Mouse (Mus musculus): ENCODE data around the gene Rnf34.

Gene Rnf34

GRCm38 (mm10) chr5:122872626-122873025, 22.8 kb downstream of the Rnf34 start:
- DNase-seq (ENCODE audit: low read depth, low spot score), result no peak

DNA sequence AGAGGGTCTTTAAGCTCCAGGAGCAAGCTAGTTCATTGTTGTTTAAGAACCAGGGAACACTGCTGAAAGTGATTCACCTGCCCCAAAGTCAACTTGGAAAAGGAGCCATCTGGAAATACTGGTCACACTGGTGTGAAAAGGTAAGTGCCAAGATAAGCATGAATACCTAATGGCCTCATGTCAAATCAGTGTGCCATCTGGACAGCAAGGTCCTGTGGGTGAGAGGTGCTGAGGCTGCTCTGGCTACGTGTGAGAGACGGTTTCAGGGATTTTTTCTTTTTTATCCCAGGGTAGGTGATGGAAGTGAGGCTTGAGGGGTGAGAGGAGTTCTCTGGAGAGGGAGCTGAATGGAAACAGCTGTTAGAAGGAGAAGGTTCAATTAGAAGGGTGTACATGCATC, 23.7 kb downstream of the Rnf34 start:
- DNase-seq (ENCODE audit: low read depth, low spot score), result no peak

DNA sequence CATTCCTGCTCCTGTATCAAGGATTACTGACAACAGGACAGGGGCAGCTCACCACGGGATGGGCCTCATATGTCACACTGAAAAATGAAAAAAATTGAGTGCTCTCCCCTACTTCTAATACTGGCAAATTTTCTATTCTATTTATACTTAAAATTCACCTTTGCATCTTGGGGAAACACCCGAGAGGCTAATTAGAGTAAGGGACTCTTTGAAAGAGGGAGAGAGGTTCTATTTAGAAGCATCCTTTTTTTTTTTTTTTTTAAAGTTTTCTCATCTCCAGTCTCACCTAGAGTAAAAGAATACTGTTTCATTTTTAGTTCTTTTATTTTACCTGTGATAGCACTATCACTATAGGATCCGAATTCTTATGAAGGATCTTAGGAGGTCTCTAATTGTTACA, 24.5 kb downstream of the Rnf34 start:
- DNase-seq (ENCODE audit: low read depth, low spot score), result no peak

DNA sequence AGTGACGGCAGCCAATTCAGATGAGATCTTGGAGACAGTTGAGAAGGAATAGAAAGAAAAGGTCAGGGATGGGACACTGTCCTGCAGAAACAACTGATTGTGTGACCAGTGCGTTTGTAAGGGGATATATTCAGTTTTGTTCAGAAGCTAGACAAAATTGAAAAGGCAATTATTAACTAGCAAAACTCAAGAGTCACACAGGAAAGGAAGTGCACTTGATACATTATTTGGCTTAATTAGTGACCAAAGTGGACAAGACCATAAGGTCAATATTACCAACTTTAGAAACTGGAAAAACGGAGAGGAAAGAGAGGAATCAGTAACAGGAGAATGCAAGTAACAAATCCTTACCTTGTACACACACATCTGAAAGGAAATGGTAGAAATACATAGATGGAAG, 26.8 kb downstream of the Rnf34 start:
- DNase-seq (ENCODE audit: low read depth, low spot score), result no peak

- DNase-seq (ENCODE audit: low read depth, low spot score), result no peak
Measured at GRCm38 (mm10) chr5:122880241-122880980, 30.6 kb downstream of the Rnf34 start.

DNA sequence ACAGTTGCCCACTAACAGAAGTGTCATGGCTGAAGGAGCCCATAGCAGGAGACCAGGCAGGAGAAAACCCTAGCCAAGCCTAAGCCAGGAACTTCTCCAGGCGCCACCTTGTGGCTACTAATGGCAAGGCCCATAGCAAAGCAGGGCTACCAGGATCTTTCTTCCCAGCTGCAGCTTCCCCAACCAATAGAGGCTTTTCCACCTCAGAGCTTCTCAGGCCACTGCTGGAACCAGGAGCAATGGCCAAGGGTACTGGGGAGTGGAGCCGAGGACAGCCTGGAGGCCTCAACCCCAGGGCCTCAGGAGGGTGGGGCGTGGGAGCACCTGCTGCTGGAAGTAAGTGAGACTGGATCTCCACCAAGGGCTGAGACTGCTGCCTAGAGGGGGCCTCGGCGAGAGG, 31.5 kb downstream of the Rnf34 start:
- DNase-seq (ENCODE audit: low read depth, low spot score), result peak; percentile 66

- DNase-seq (ENCODE audit: low read depth, low spot score), result no peak
Measured at GRCm38 (mm10) chr5:122882256-122883050, 32.6 kb downstream of the Rnf34 start.

DNA sequence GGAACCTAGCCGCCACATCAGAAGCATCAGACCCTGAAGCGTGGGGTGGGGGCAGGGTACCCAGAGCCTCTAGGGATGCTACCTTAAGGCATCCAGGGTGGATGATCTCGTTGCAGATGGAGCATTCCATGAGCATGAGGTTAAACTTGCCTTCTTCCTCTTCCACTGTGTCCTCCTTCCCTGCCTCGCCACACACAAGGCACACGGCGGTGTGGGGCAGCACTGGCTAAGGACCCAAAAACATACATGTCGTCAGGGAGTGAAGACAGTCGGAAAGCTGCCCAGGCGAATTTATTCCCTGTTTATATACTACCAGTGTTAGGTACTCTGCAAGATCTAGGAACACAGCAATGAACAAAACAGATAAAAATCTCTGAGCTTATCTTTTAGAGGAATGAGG, 33.4 kb downstream of the Rnf34 start:
- DNase-seq (ENCODE audit: low read depth, low spot score), result no peak

DNA sequence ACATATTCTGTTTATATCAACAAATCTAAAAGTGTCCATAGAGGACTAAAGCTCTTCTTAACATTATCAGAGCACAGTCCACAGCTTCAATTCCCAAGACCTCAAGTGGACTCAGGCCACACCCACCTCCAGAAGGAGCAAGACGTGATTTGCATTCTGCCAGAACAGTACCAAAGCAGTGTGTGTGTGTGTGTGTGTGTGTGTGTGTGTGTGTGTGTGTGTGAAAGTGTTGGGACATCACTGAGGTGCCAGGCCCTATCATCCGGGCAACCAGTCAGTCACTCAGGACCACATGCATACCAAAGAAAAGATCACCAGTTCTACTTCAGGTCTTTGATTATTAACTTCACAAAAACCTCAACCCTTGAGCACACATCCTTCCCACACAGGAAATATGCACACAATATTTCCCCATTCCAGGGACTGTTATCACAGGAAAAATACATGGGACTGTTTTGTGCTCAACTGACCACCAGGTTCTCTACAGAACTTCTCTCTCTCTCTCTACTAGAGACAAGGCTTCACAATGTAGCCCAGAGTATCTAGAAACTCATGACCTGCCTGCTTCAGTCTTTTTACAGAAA, 33.9 kb downstream of the Rnf34 start:
- DNase-seq (ENCODE audit: low read depth, low spot score), result no peak

GRCm38 (mm10) chr5:122884594-122885348, 34.9 kb downstream of the Rnf34 start:
- no peak for DNase-seq (ENCODE audit: low read depth, low spot score)

DNA sequence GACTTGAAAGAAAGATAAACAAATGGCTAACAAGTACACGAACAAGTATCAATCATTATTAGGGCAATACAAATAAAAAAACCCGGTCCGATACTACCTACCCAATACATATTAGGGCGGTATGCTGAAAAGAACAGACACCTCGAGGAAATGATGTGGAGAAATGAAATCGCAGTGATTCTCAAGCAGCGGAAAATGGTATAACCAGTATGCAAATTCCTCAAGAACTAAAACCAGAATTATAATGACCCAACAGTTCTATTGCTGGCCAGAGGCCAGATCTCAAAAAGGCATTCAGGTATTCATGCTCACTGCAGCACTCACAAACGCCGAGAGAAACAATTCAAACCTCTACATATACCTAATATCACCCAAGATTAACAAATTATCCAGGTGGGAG, 37.2 kb downstream of the Rnf34 start:
- DNase-seq (ENCODE audit: low read depth, low spot score), result no peak

DNA sequence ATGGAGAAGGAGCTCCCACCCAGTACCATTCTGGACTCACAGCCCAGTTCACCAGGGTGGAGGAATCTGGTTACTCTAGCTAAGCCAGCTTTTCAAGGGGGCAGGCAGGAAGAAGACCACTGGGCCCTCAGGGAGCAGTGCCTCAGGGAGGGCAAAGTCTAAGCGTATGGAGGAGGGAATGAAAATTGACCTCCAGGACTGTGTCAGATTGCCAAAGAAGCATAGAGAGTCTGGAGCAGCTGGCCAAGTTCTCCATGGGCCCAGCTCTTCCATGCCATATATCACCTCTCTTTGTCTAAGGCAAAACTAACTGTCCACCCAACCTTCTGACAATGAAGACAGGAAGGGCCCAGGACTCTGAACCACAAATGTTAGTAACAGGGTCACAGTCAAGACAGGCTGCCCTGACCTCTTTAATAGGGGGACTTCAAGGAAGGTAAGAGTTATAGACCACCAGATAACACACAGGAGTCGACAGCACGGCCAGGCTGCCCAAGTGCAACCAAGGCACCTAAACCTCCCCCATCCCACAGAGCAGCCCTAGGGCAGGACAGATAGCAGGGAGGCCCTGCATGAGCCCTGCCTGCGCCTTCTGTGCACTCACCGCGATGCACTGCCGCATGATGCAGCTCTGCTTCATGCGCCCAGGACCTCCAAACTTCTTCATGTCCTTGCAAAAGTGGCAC, 38.2 kb downstream of the Rnf34 start:
- DNase-seq (ENCODE audit: low read depth, low spot score), result no peak

DNA sequence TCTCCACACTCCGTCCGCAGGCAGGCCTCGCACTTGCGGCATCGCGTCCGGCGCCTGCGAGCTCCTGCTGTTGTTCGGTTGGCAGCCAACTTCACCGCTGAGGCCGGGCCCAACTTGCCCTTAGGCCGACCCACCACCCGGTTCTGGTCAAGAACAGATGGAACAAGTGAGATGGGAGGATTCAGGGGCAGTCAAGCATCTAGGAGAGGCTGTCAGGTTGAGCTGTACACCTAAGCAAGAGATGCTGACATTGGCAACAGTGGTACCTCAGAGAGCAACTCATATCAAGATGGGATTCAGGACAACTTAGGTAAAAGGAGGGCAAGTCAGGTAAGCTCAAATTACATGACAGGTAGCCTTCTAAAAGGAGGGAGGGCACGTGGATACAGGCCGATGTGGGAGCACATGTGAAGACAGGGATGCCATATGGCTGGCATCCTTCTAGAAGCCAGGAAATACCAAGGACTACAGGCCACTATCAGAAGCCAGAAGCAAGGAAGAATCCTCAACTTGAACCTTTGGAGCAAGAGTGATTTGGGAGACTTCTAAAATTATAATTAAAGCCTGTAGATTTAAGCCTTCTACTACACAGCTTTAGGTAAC, 38.9 kb downstream of the Rnf34 start:
- no peak for DNase-seq (ENCODE audit: low read depth, low spot score)

- no peak for DNase-seq (ENCODE audit: low read depth, low spot score)
Measured at GRCm38 (mm10) chr5:122890396-122890795, 40.5 kb downstream of the Rnf34 start.

DNA sequence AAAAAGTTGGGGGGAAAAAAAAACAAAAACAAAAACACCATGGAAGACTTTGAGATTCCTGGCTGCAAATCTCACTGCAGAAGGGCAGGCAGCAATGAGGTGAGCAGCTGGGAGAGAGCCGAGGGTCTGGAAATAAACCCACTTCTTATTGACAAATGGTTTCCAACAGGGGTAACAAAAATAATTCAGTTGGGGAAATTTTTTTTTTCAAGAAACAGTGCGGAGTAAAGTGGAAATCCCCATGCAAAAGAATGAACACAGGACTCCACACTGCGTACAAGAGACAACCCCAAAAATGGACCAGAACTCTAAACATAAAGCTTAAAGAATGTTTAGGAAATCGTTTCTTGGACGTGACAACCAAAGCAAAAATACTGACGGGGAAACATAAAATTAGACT, 43.4 kb downstream of the Rnf34 start:
- no peak for DNase-seq (ENCODE audit: low read depth, low spot score)

DNA sequence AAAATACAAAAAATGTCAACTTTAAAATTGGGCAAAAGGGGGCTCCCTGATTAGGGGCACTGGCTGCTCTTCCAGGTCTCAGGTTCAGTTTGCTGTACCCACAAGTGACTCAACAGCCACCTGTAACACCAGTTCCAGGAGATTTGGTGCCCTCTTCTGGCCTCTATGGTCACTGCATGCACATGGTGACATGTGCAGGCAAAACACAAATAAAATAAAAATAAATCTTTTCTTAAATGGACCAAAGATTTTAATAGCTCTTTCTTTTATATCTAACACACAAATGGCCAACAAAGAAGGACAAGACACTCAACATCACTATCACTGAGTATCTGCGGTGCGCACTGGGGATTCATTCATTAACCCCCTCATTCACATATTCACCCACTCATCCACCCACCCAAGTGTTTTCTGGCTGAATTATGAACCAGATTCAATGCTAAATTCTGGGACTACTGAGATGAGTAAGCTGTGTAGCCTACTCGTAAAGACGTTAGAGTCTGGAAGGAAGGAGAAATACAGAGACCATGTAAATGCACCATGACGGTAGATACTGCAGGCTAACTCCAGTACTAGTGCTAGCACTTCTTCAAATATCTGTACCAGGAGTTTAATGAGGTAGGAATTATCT, 44.3 kb downstream of the Rnf34 start:
- peak; percentile 55 for DNase-seq (ENCODE audit: low read depth, low spot score)

DNA sequence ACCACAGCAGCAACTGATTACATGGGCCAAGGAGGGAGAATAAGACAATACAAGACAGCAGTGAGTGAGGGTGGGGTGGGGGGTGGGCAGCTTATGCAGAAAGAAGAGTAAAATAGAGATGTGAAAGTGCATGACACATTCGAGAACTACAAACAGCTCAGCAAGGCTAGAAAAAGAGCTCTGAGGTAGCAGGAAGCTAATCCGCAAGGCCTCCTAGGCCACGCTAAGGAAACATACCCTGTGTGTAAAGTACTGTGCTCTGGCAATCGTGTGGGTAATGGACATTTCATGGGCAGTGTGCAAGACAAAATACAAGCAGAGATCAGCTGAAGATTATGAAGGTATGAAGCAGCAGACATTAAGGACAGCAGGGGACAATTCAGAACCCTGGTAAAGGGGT, 45.0 kb downstream of the Rnf34 start:
- no peak for DNase-seq (ENCODE audit: low read depth, low spot score)

- DNase-seq (ENCODE audit: low read depth, low spot score), result no peak
Measured at GRCm38 (mm10) chr5:122898153-122898552, 48.3 kb downstream of the Rnf34 start.

- DNase-seq (ENCODE audit: low read depth, low spot score), result no peak
Measured at GRCm38 (mm10) chr5:122898963-122899776, 49.3 kb downstream of the Rnf34 start.
